Mouse (Mus musculus): ENCODE results near the gene Enthd1. TPM values are rescaled to one million over a fixed set of nuclear protein-coding genes. Genes with fewer than 3 reads are reported as not detected.
"Not testable (repeated sequence)": the region's sequence is repeated elsewhere in the genome, so short reads cannot be mapped to it uniquely, and the experiment has no call there.

The Enthd1 gene
- polyA plus RNA-seq, 1 experiment from 2014 or later: not detected

GRCm38 (mm10) chr15:80532281-80533072, 32.5 kb downstream of the Enthd1 start:
- WGBS (ENCODE audit: insufficient replicate concordance): 20% methylated on average over 8 of the region's 8 CpGs
- peak; percentile 98 for ATAC-seq
- H3K4me2 ChIP-seq: peak overlapping the region; percentile 63
- H3K4me1 ChIP-seq: peaks cover 49% of the 10 kb centered on the region
- no peaks in the 10 kb centered on the region for H3K36me3 ChIP-seq
- H3K27me3 ChIP-seq (replicated peaks): peaks cover 5% of the 10 kb centered on the region; the same call in 1 of the 2 replicates
- H3K27ac ChIP-seq: peak overlapping the region; percentile 93
- no peaks in the 10 kb centered on the region for H3K9me3 ChIP-seq (replicated peaks)
- peak overlapping the region; percentile 61 for H3K9ac ChIP-seq
- H3K4me3 ChIP-seq: peak overlapping the region; percentile 12; the same call in 1 of the 2 replicates

- peak; percentile 57 for ATAC-seq
- Histone ChIP-seq H3K27ac (peak overlapping the region; percentile 93), H3K4me1 (peaks cover 48% of the 10 kb centered on the region), H3K4me2 (peak overlapping the region; percentile 63), H3K9ac (peak overlapping the region; percentile 61), H3K27me3 (replicated peaks) (no peaks in the 10 kb centered on the region), H3K9me3 (replicated peaks) (no peaks in the 10 kb centered on the region), H3K4me3 (no peak overlapping the region), H3K36me3 (no peaks in the 10 kb centered on the region)
- 37% methylated on average over 9 of the region's 9 CpGs for WGBS (ENCODE audit: insufficient replicate concordance)
These were observed 33.9 kb downstream of the Enthd1 start for GRCm38 (mm10) chr15:80531026-80531425.

GRCm38 (mm10) chr15:80529955-80530869, 34.7 kb downstream of the Enthd1 start:
- peaks cover 48% of the 10 kb centered on the region for H3K4me1 ChIP-seq
- no peak for ATAC-seq
- WGBS (ENCODE audit: insufficient replicate concordance): 59% methylated on average over 20 of the region's 20 CpGs
- no peaks in the 10 kb centered on the region for H3K36me3 ChIP-seq
- no peak overlapping the region for H3K4me3 ChIP-seq
- peak overlapping the region; percentile 93 for H3K27ac ChIP-seq
- H3K9me3 ChIP-seq (replicated peaks): no peaks in the 10 kb centered on the region; the same call in 1 of the 2 replicates
- H3K27me3 ChIP-seq (replicated peaks): no peaks in the 10 kb centered on the region
- H3K4me2 ChIP-seq: peak overlapping the region; percentile 63
- peak overlapping the region; percentile 56 for H3K9ac ChIP-seq

GRCm38 (mm10) chr15:80521661-80522388, 43.1 kb downstream of the Enthd1 start:
- H3K27me3 ChIP-seq (replicated peaks): 0 out of 2 replicates have a peak, but pooled peaks cover 2% of the 10 kb centered on the region
- no peak overlapping the region for H3K27ac ChIP-seq
- no peaks in the 10 kb centered on the region for H3K36me3 ChIP-seq
- no peaks in the 10 kb centered on the region; the same call in 1 of the 2 replicates for H3K9me3 ChIP-seq (replicated peaks)
- no peak overlapping the region for H3K4me2 ChIP-seq
- WGBS (ENCODE audit: insufficient replicate concordance): 38% methylated on average over 10 of the region's 10 CpGs
- no peak overlapping the region for H3K4me3 ChIP-seq
- H3K9ac ChIP-seq: no peak overlapping the region
- no peak for ATAC-seq
- peaks cover 38% of the 10 kb centered on the region for H3K4me1 ChIP-seq

GRCm38 (mm10) chr15:80519931-80520330, 45.0 kb downstream of the Enthd1 start:
- H3K27me3 ChIP-seq (replicated peaks): 0 out of 2 replicates have a peak, but pooled peaks cover 9% of the 10 kb centered on the region
- no peaks in the 10 kb centered on the region for H3K9me3 ChIP-seq (replicated peaks)
- H3K36me3 ChIP-seq: no peaks in the 10 kb centered on the region
- no peak overlapping the region for H3K9ac ChIP-seq
- WGBS (ENCODE audit: insufficient replicate concordance): 88% methylated on average over 5 of the region's 5 CpGs
- H3K27ac ChIP-seq: 0 out of 2 replicates have a peak overlapping the region, but pooled peaks have one; percentile 1
- H3K4me2 ChIP-seq: no peak overlapping the region
- H3K4me3 ChIP-seq: no peak overlapping the region
- H3K4me1 ChIP-seq: peaks cover 39% of the 10 kb centered on the region
- ATAC-seq: no peak

- Histone ChIP-seq H3K27ac (peak overlapping the region; percentile 72), H3K4me1 (peaks cover 39% of the 10 kb centered on the region), H3K4me3 (peak overlapping the region; percentile 14; the same call in 1 of the 2 replicates)
These were observed 46.3 kb downstream of the Enthd1 start for GRCm38 (mm10) chr15:80518567-80519223.

GRCm38 (mm10) chr15:80517996-80518395, 47.0 kb downstream of the Enthd1 start:
- peak overlapping the region; percentile 59 for H3K4me2 ChIP-seq
- H3K9ac ChIP-seq: peak overlapping the region; percentile 58
- peak; percentile 80 for ATAC-seq
- peaks cover 39% of the 10 kb centered on the region for H3K4me1 ChIP-seq
- H3K27me3 ChIP-seq (replicated peaks): peaks cover 12% of the 10 kb centered on the region; the same call in 1 of the 2 replicates
- no peaks in the 10 kb centered on the region for H3K9me3 ChIP-seq (replicated peaks)
- no peaks in the 10 kb centered on the region for H3K36me3 ChIP-seq
- peak overlapping the region; percentile 72 for H3K27ac ChIP-seq
- peak overlapping the region; percentile 14; the same call in 1 of the 2 replicates for H3K4me3 ChIP-seq
- 10% methylated on average over 9 of the region's 9 CpGs for WGBS (ENCODE audit: insufficient replicate concordance)

More at GRCm38 (mm10) chr15:80518567-80519223, 46.3 kb downstream of the Enthd1 start:
- Histone ChIP-seq H3K36me3 (no peaks in the 10 kb centered on the region), H3K9ac (peak overlapping the region; percentile 58), H3K9me3 (replicated peaks) (no peaks in the 10 kb centered on the region), H3K27me3 (replicated peaks) (0 out of 2 replicates have a peak, but pooled peaks cover 12% of the 10 kb centered on the region), H3K4me2 (peak overlapping the region; percentile 59)
- 39% methylated on average over 12 of the region's 12 CpGs for WGBS (ENCODE audit: insufficient replicate concordance)
- peak; percentile 80 for ATAC-seq

GRCm38 (mm10) chr15:80516525-80516924, 48.4 kb downstream of the Enthd1 start:
- no peak for ATAC-seq
- WGBS (ENCODE audit: insufficient replicate concordance): 59% methylated on average over 3 of the region's 3 CpGs

GRCm38 (mm10) chr15:80505086-80505485, 59.9 kb downstream of the Enthd1 start:
- ATAC-seq: no peak
- 33% methylated on average over 4 of the region's 4 CpGs for WGBS (ENCODE audit: insufficient replicate concordance)
- no peaks in the 10 kb centered on the region for H3K4me1 ChIP-seq

More at GRCm38 (mm10) chr15:80516525-80516924, 48.4 kb downstream of the Enthd1 start:
- H3K27ac ChIP-seq: no peak overlapping the region
- no peak overlapping the region for H3K4me3 ChIP-seq
- H3K9ac ChIP-seq: no peak overlapping the region
- H3K9me3 ChIP-seq (replicated peaks): no peaks in the 10 kb centered on the region
- peaks cover 12% of the 10 kb centered on the region; the same call in 1 of the 2 replicates for H3K27me3 ChIP-seq (replicated peaks)
- H3K4me2 ChIP-seq: no peak overlapping the region
- H3K4me1 ChIP-seq: peaks cover 36% of the 10 kb centered on the region
- H3K36me3 ChIP-seq: no peaks in the 10 kb centered on the region

GRCm38 (mm10) chr15:80503155-80503554, 61.8 kb downstream of the Enthd1 start:
- H3K4me3 ChIP-seq; H3K27ac ChIP-seq; H3K9ac ChIP-seq; H3K4me1 ChIP-seq; H3K36me3 ChIP-seq; ATAC-seq; H3K27me3 ChIP-seq (replicated peaks); H3K4me2 ChIP-seq; H3K9me3 ChIP-seq (replicated peaks): not testable (repeated sequence)
- WGBS (ENCODE audit: insufficient replicate concordance): 79% methylated on average over 4 of the region's 4 CpGs

More at GRCm38 (mm10) chr15:80505086-80505485, 59.9 kb downstream of the Enthd1 start:
- H3K9me3 ChIP-seq (replicated peaks): no peaks in the 10 kb centered on the region
- H3K27me3 ChIP-seq (replicated peaks): peaks cover 4% of the 10 kb centered on the region; the same call in 1 of the 2 replicates
- no peak overlapping the region for H3K4me2 ChIP-seq
- H3K4me3 ChIP-seq: no peak overlapping the region
- no peak overlapping the region for H3K27ac ChIP-seq
- H3K36me3 ChIP-seq: no peaks in the 10 kb centered on the region
- no peak overlapping the region for H3K9ac ChIP-seq

Measured in liver, embryonic 12.5 days (tissue).